Mouse (Mus musculus) megakaryocyte progenitor cell, adult 5-6 weeks (primary cell): Measurements from ENCODE around the gene Nek10. TPM values are rescaled to one million over a fixed set of nuclear protein-coding genes. Genes with fewer than 3 reads are reported as not detected.

Source experiments
- ATAC-seq: replicated peaks from 2 replicates; pipeline ENCODE4 v1.8.0; 2016; ENCODE audit warnings: mild to moderate bottlenecking, moderate TSS enrichment, inconsistent platforms; ENCODE audit not compliant: poor library complexity
- total RNA-seq, 2 experiments: library from RNA; stranded (forward) in 1 of 2; stranded (reverse) in 1 of 2; fragments of 157-497, 149-512 nt in 1 of 2; fragments of 200-1000 nt in 1 of 2; gene quantifications; 2 replicates each; pipeline versions ENCODE4 v1.2.3 to v1.2.4; 2015 to 2017

The Nek10 gene
- total RNA-seq, 2 experiments from 2014 or later: not detected

- ATAC-seq: no peak
These were observed 66.8 kb downstream of the Nek10 start for GRCm38 (mm10) chr14:14870059-14870458.

DNA sequence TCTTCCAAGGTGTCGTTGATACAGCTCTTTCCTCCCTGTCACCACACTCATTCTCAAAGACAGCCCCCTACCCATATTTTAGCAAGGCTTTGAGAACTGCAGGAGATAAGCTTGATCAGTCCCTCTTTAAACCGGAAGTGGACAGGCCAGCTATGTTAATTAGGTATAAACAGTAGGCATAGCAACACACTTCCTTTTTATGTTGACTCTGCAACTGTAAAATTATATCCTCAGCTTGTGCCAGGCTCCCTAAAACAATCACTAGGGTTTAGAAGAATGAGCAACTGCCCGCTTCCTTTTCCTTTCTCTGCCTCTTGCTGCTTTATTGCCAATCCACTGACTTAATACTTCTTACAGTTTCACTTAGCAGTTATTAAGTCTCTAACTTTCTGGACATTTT, 67.2 kb downstream of the Nek10 start:
- peak; percentile 68 for ATAC-seq

GRCm38 (mm10) chr14:14871121-14871520, 67.9 kb downstream of the Nek10 start:
- peak; percentile 71 for ATAC-seq

GRCm38 (mm10) chr14:14871700-14872099, 68.5 kb downstream of the Nek10 start:
- ATAC-seq: no peak

DNA sequence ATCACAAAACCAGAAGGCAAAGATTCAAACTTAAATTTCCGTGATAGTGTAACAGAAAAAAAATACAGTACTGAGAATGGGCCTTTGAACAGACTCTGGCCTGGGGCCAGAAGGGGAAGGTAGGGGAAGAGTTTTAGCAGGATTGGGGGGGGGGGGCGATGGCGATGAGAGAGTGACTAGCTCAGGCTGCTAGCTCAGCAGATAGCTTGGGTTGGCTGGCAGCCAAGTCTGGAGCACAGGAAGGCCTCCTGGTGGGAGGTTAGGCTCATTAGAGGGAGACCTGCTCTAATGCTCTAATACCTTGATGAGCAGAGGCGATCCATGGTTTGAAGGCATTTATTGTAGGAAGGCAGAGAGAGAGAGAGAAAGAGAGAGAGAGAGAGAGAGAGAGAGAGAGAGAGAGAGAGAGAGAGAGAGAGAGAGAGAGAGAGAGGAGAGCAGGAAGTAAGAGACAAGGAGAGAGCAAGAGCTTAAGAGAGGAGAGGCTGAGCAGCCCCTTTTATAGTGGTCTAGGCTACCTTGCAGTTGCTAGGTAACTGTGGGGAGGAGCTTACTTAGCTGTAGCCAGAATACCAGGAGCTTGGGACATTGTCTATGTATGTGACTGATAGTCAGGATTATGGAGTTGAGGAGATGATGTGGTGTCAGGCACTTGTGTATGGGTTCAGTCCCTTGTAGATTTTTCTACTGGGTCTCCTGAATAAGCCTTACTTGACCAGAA, 90.9 kb downstream of the Nek10 start:
- ATAC-seq: peak; percentile 35; the same call in 1 of the 2 replicates

DNA sequence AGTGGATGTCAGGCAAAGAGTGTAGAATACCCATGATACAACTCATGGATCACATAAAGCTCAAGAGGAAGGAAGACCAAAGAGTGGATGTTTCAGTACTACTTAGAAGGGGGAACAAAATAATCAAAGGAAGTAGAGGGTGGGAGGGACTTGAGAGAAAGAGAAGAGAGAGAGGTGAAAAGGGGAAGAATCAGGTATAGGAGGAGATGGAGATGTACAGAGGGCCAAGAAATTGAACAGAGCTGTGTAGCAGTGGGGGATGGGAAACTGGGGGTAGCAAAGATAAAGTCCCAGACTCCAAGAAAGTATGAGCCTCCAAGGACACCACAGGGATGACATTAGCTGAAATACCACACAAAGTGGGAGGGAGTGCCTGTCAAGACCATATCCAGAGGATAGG, 91.6 kb downstream of the Nek10 start:
- peak; percentile 53 for ATAC-seq

DNA sequence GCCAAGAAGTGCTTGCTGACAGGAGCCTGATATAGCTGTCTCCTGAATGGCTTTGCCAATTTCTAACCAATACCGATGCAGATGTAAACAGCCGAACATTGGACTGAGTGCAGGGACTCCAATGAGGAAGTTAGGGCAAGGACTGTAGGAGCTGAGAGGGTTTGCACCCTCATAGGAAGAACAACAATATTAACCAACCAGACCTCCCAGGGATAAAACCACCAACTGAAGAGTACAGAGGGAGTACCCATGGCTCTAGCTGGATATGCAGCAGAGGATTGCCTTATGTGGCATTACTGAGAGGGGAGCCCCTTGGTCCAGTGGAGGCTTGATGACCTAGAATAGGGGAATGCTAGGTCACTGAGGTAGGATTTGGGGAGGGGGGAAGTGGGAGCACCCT, 92.1 kb downstream of the Nek10 start:
- peak; percentile 79 for ATAC-seq

DNA sequence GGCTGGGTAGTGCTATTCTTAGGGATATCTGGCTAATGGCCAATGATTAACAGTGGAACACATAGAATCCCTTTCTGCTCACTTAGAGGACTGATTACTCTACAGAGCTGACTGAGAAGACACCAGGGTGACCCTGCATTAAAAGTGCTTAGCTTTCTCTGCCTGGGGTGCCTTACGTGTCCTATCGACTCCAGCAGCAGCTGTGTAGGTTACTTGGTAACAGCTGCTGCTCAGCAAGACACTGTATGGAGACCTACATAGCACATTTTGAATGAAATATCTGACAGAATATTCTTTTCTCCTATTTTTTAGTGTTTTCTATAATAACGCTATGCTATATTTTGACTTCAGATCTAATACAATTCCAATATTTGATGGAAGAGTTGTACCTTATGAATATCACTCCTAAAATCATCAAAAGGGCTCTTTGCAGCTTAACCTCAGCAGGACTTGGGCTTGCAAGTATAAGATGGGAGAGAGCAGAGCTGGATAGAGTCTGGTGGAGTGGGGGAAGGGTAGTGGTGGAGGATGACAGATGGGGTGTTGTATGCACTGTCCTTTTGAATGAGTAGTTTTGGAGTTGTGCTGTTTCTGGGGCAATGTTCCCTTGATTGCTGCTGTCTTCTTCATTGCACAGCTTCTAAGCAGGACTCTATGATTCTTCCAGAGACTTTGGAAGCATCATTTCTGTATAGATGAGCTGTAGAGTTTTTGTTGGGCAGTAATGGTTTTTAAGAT, 93.4 kb downstream of the Nek10 start:
- no peak for ATAC-seq

DNA sequence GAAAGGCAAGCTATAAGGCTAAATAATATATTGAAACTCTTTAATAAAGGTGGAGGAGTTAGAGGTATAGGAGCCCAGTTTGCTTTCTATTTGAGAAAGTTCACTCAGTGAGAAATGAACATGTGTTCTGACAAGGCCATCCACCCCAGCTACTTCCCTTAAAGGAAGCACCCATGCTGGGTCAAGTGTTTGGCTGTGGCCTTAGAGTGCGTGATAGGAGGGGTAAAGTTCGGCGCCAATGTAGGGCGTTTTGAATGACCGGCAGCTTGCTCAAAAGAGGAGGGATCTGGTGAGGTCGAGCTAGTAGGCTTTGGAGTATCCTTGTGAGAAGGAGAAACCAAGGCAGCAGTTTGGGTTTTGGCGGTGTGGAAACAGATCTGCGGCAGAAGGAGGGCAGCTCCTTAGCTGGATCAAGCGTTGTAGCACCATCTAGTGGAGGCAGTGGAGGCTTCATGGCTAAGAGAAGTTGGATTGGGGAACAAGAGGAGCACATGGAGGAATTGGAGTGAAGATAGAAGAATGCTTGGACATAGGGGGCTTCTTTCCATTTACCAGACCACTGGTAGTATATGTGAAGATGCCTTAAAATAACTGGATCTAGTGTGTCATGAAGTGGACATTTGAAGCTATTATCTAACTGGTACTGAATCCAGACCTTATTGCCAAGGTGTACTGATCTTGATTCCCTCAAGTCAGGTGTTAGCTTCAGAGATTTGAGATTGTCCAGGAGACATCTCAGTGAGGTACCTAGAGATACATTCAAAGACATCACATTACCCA, 101.7 kb downstream of the Nek10 start:
- ATAC-seq: peak; percentile 100

- ATAC-seq: peak; percentile 74
These were observed 102.3 kb downstream of the Nek10 start for GRCm38 (mm10) chr14:14905530-14905852.

DNA sequence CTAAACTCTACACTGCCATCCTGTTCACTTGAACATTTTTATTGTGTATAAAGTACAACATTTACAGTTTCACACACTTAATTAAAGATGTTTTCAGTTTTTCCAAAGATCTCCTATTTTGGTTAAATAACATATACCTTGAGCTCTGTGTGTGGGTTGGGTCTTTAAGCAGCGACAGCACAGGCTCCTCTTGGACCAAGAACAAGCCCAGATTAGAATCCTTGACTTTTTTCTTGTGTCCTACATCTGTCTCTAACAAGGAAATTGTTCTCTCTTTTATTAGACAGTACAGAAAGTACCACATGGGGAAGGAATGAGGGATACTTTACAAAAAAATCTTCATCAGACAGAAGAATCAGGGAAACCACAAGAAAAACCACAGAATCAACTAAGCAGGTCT, 122.4 kb downstream of the Nek10 start:
- ATAC-seq: peak; percentile 42; the same call in 1 of the 2 replicates

DNA sequence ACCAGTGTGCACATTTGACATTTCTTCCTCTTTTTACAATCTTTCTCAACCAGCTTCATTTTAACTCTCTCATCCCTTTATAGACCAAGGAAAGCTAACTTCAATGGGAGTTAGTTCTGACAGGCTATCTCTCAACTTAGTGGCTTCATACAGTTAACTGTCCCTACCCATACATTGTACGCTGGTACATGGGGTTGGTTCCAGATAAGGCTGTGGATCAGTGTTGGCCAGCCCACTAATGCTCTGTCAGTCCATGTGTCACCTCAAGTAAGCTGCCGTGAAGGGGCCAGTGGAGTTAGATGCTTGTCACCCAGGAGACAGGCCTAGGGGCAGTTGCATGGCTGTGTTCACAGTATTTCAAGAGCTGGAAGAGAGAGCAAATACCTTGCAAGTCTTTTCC, 124.3 kb downstream of the Nek10 start:
- peak; percentile 47; the same call in 1 of the 2 replicates for ATAC-seq

GRCm38 (mm10) chr14:14934977-14935376, 131.8 kb downstream of the Nek10 start:
- no peak for ATAC-seq

GRCm38 (mm10) chr14:14945930-14946329, 142.7 kb downstream of the Nek10 start:
- no peak for ATAC-seq

GRCm38 (mm10) chr14:14949023-14949422, 145.8 kb downstream of the Nek10 start:
- no peak for ATAC-seq

GRCm38 (mm10) chr14:14951808-14952207, 148.6 kb downstream of the Nek10 start:
- no peak for ATAC-seq

DNA sequence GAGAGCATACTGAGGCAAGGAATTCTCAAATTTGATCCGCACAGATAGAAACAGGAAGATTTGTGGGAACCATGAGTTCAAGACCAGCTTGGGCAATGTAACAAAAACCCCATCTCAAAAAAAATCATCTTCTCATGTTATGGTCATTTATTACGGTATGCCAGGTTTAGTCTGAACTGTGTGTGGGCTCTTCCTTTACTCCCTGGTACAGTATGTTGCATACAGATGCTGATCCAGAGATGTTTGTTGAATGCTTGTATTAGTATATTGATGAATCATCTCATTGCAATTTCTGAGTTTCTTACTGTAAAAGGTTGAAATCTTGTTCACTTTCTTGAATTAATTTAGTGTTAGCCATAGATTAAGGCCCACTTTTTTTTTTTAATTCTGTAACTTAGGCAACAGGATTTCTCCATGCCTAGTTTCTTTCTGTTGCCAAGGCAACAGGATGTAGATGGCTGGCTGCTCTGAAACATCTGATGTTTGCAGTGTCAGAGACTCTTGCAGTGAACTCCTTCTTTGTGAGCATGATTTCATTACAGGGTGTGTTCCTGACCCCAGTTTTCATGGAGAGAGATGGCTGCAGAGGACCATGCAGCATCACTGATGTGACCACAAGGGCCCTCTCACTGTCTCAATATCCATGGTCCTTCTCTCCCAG, 156.7 kb downstream of the Nek10 start:
- ATAC-seq: no peak

DNA sequence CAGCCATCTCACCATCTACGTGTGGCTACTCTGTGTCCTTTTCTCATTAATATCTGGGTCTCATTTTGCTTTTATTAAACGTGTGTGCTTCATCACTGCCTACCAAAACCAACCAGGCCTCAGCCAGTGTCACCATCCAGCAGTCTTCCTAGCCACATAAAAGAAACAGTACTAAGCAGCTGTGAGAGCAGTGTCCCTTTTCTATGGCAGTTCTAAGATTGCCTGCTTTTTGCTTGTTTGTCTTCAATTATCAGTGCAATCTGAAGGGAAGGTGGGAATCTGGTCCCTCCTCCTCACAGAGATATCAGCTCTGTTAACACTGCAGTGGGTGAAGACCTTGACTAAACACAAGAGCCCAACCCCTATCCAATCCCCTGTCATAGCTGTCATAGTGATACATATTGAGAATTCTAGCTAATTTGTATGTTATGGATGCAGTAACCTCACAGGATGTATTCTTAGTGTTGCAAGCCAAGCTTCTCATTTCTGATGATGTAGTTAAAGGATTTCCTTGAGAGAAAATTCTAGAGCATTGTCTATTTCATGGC, 157.3 kb downstream of the Nek10 start:
- no peak for ATAC-seq

DNA sequence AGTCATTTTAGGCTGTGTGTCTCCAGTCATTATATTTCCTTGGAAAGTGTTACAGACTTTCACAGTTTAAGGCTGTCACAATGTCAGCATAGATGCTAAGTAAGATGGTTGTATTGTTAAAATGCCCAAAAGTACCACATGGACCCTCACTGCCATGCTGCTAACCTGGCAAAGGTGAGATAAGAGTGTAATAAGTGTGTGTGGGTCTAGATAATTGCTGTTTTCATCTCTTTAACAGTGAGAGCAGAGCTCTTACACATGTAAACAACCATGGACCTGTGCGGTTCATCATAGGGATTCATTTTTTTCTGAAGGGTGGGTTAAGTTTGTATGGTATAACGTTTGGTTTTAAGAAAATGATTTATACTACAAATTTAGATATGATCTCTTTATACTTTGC, 167.4 kb downstream of the Nek10 start:
- peak; percentile 51 for ATAC-seq

- peak; percentile 95 for ATAC-seq
These were observed 167.8 kb downstream of the Nek10 start for GRCm38 (mm10) chr14:14971056-14971455.

DNA sequence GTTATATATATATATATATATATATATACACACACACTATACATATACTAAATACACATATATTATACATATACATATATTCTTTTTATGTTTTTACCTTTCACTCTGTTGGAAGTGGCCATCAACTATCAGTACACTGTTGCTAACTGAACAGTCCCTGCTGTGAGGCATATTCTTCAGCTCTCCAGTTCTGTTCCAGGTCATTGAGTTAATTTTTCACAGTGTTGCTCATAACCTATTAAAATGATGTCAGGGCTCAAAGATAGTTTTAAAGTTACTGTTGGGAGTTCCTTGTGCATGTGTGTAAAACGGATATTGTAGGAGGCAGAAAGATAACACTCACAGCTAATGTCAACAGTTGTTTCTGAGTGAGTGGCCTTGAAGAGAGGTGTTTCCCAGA, 170.9 kb downstream of the Nek10 start:
- no peak for ATAC-seq
